Mouse (Mus musculus) neural tube, embryonic 14.5 days (tissue): Measurements from ENCODE around the gene Gab2. TPM values are rescaled to one million over a fixed set of nuclear protein-coding genes. Genes with fewer than 3 reads are reported as not detected.

ENCODE experiments used
- ATAC-seq: fragments of 200-750 bp; cut with Nextera tagmentation; 2 replicates; pipeline ENCODE4 v1.8.0; 2017; ENCODE audit warnings: low read depth, mild to moderate bottlenecking, moderate TSS enrichment, moderate library complexity
- H3K27ac ChIP-seq: fragments of 300-500 bp; sonication (generic); 2 replicates; pipeline ENCODE4 v1.5.1; 2014; ENCODE audit warnings: low read depth, mild to moderate bottlenecking, control low read depth, low read length, moderate library complexity, mixed read lengths
- H3K27me3 ChIP-seq: fragments of 300-500 bp; sonication (generic); 2 replicates; pipeline ENCODE4 v1.6.1; 2014; ENCODE audit warnings: low read length; ENCODE audit not compliant: control insufficient read depth, insufficient read depth
- H3K36me3 ChIP-seq: fragments of 300-500 bp; sonication (generic); 2 replicates; pipeline ENCODE4 v1.6.1; 2014; ENCODE audit warnings: low read length, mixed read lengths; ENCODE audit not compliant: control insufficient read depth, insufficient read depth
- H3K4me1 ChIP-seq: fragments of 300-500 bp; sonication (generic); 2 replicates; pipeline ENCODE4 v1.6.1; 2014; ENCODE audit warnings: low read length; ENCODE audit not compliant: control insufficient read depth, insufficient read depth
- H3K4me2 ChIP-seq: fragments of 300-500 bp; sonication (generic); 2 replicates; pipeline ENCODE4 v1.6.1; 2014; ENCODE audit warnings: mild to moderate bottlenecking, low read depth, low read length, control low read depth
- H3K4me3 ChIP-seq: fragments of 300-500 bp; sonication (generic); 2 replicates; pipeline ENCODE4 v1.5.1; 2014; ENCODE audit warnings: low read depth, low read length, control low read depth, mixed read lengths
- H3K9ac ChIP-seq: fragments of 300-500 bp; sonication (generic); replicated peaks from 2 replicates; pipeline ENCODE4 v1.6.1; 2014; ENCODE audit warnings: low read depth, mild to moderate bottlenecking, control low read depth, low read length, mixed read lengths
- H3K9me3 ChIP-seq: fragments of 300-500 bp; sonication (generic); 2 replicates; pipeline ENCODE4 v1.6.1; 2016; ENCODE audit warnings: low read length; ENCODE audit not compliant: control insufficient read depth
- whole genome bisulfite sequencing: fragments of 180-500 bp; shearing (Covaris S2); extraction: QIAGEN DNeasy Blood & Tissue Kit; methylation state at CpG from one replicate; pipeline ENCODE4 v1.1.7; 2014; 5-methylcytosine and 5-hydroxymethylcytosine counted together
- polyA plus RNA-seq: library from polyadenylated mRNA; unstranded; fragments of >200 nt; fragmentation: Nextera tagmentation; extraction: Ambion mirVana; gene quantifications from 2 replicates; pipeline ENCODE4 v1.2.1, GENCODE M21; 2014

The Gab2 gene
- polyA plus RNA-seq, 1 experiment from 2014 or later = 13.8 TPM

- 97% methylated on average over 1 of the region's 1 CpGs for WGBS
- H3K27ac ChIP-seq = no peak overlapping the region
- no peaks in the 10 kb centered on the region for H3K9me3 ChIP-seq
- H3K9ac ChIP-seq = no peak overlapping the region
- 0 out of 2 replicates have a peak, but pooled peaks cover 2% of the 10 kb centered on the region for H3K27me3 ChIP-seq
- H3K4me1 ChIP-seq = peaks cover 4% of the 10 kb centered on the region; the same call in 1 of the 2 replicates
- no peaks in the 10 kb centered on the region for H3K36me3 ChIP-seq
- H3K4me2 ChIP-seq = no peak overlapping the region
- ATAC-seq = no peak
- no peak overlapping the region for H3K4me3 ChIP-seq
These were observed 2.8 kb downstream of the Gab2 start for GRCm38 (mm10) chr7:97084181-97084580.

GRCm38 (mm10) chr7:97085291-97085690 lies 3.9 kb downstream of the Gab2 start:
- Histone ChIP-seq H3K4me3 (no peak overlapping the region), H3K4me2 (no peak overlapping the region), H3K27me3 (0 out of 2 replicates have a peak, but pooled peaks cover 2% of the 10 kb centered on the region), H3K9ac (no peak overlapping the region), H3K9me3 (no peaks in the 10 kb centered on the region), H3K36me3 (no peaks in the 10 kb centered on the region), H3K4me1 (peaks cover 4% of the 10 kb centered on the region; the same call in 1 of the 2 replicates), H3K27ac (no peak overlapping the region)
- WGBS = 3% methylated on average over 4 of the region's 4 CpGs
- no peak for ATAC-seq

GRCm38 (mm10) chr7:97094241-97094640 lies 12.9 kb downstream of the Gab2 start:
- Histone ChIP-seq H3K4me3 (no peak overlapping the region), H3K9me3 (no peaks in the 10 kb centered on the region), H3K9ac (no peak overlapping the region), H3K4me1 (no peaks in the 10 kb centered on the region), H3K27me3 (no peaks in the 10 kb centered on the region), H3K4me2 (no peak overlapping the region), H3K36me3 (no peaks in the 10 kb centered on the region), H3K27ac (no peak overlapping the region)
- no peak for ATAC-seq
- WGBS = 84% methylated on average over 3 of the region's 3 CpGs

- H3K27me3 ChIP-seq = no peaks in the 10 kb centered on the region
- H3K4me2 ChIP-seq = no peak overlapping the region
- no peaks in the 10 kb centered on the region for H3K36me3 ChIP-seq
- H3K27ac ChIP-seq = no peak overlapping the region
- H3K9ac ChIP-seq = no peak overlapping the region
- H3K4me1 ChIP-seq = no peaks in the 10 kb centered on the region
- H3K9me3 ChIP-seq = no peaks in the 10 kb centered on the region
- ATAC-seq = no peak
- 92% methylated on average over 3 of the region's 3 CpGs for WGBS
- H3K4me3 ChIP-seq = no peak overlapping the region
These were observed 26.7 kb downstream of the Gab2 start for GRCm38 (mm10) chr7:97108119-97108518.

GRCm38 (mm10) chr7:97128949-97129348 lies 47.6 kb downstream of the Gab2 start:
- no peak for ATAC-seq
- H3K27me3 ChIP-seq = no peaks in the 10 kb centered on the region
- 22% methylated on average over 1 of the region's 1 CpGs for WGBS
- H3K9ac ChIP-seq = no peak overlapping the region
- no peaks in the 10 kb centered on the region for H3K4me1 ChIP-seq
- no peaks in the 10 kb centered on the region for H3K36me3 ChIP-seq
- H3K27ac ChIP-seq = no peak overlapping the region
- H3K4me3 ChIP-seq = no peak overlapping the region
- no peaks in the 10 kb centered on the region for H3K9me3 ChIP-seq
- no peak overlapping the region for H3K4me2 ChIP-seq

GRCm38 (mm10) chr7:97136453-97136852 lies 55.1 kb downstream of the Gab2 start:
- no peak for ATAC-seq
- no peaks in the 10 kb centered on the region for H3K36me3 ChIP-seq
- WGBS = 64% methylated on average over 3 of the region's 3 CpGs

GRCm38 (mm10) chr7:97151082-97151813 lies 69.9 kb downstream of the Gab2 start:
- Histone ChIP-seq H3K4me3 (no peak overlapping the region), H3K27me3 (no peaks in the 10 kb centered on the region), H3K4me2 (no peak overlapping the region), H3K9me3 (no peaks in the 10 kb centered on the region), H3K4me1 (0 out of 2 replicates have a peak, but pooled peaks cover 3% of the 10 kb centered on the region), H3K9ac (no peak overlapping the region), H3K36me3 (no peaks in the 10 kb centered on the region), H3K27ac (no peak overlapping the region)
- WGBS = 27% methylated on average over 2 of the region's 2 CpGs
- peak; percentile 93; the same call in 1 of the 2 replicates for ATAC-seq

More at GRCm38 (mm10) chr7:97136453-97136852, 55.1 kb downstream of the Gab2 start:
- Histone ChIP-seq H3K9me3 (no peaks in the 10 kb centered on the region), H3K27me3 (no peaks in the 10 kb centered on the region), H3K27ac (no peak overlapping the region), H3K4me3 (no peak overlapping the region), H3K4me1 (no peaks in the 10 kb centered on the region), H3K4me2 (no peak overlapping the region), H3K9ac (no peak overlapping the region)

GRCm38 (mm10) chr7:97154756-97155487 lies 73.5 kb downstream of the Gab2 start:
- Histone ChIP-seq H3K27ac (no peak overlapping the region), H3K4me3 (no peak overlapping the region), H3K9me3 (no peaks in the 10 kb centered on the region), H3K4me1 (0 out of 2 replicates have a peak, but pooled peaks cover 3% of the 10 kb centered on the region), H3K4me2 (no peak overlapping the region), H3K9ac (no peak overlapping the region), H3K27me3 (no peaks in the 10 kb centered on the region), H3K36me3 (no peaks in the 10 kb centered on the region)
- WGBS = 76% methylated on average over 2 of the region's 2 CpGs
- ATAC-seq = no peak

GRCm38 (mm10) chr7:97164261-97164660 lies 82.9 kb downstream of the Gab2 start:
- no peak overlapping the region for H3K4me2 ChIP-seq
- H3K9ac ChIP-seq = no peak overlapping the region
- no peak overlapping the region for H3K4me3 ChIP-seq
- 54% methylated on average over 1 of the region's 1 CpGs for WGBS
- ATAC-seq = no peak
- H3K27me3 ChIP-seq = no peaks in the 10 kb centered on the region
- H3K36me3 ChIP-seq = no peaks in the 10 kb centered on the region
- no peaks in the 10 kb centered on the region for H3K4me1 ChIP-seq
- no peaks in the 10 kb centered on the region for H3K9me3 ChIP-seq
- H3K27ac ChIP-seq = no peak overlapping the region
